Mouse (Mus musculus): ENCODE data around the gene Pla2g3. TPM values are rescaled to one million over a fixed set of nuclear protein-coding genes. Genes with fewer than 3 reads are reported as not detected.

The Pla2g3 gene
- total RNA-seq, 2 experiments from 2014 or later, result 0.10 to 0.22 TPM

Other genes starting within 250 kb of the Pla2g3 start
- gene Drg1, start 221.9 kb upstream of the Pla2g3 start, total RNA-seq (2021), result 10 to 100 TPM; 58.5 to 63.1 TPM
- 10 to 100 TPM; 26.6 to 30.4 TPM for gene Patz1, start 199.4 kb upstream of the Pla2g3 start, total RNA-seq (2021)
- 10 to 100 TPM; 34.0 to 39.8 TPM for gene Pik3ip1, start 157.9 kb upstream of the Pla2g3 start, total RNA-seq (2021)
- 10 to 100 TPM; 21.6 to 24.9 TPM for gene Limk2, start 79.1 kb upstream of the Pla2g3 start, total RNA-seq (2021)
- 10 to 100 TPM; 22.6 to 23.0 TPM for gene Rnf185, start 35.9 kb upstream of the Pla2g3 start, total RNA-seq (2021)
- 10 to 100 TPM; 18.9 to 21.7 TPM for gene Inpp5j, start 16.5 kb downstream of the Pla2g3 start, total RNA-seq (2021)
- gene Selenom, start 26.4 kb downstream of the Pla2g3 start, total RNA-seq (2021), result 10 to 100 TPM; 42.1 to 44.0 TPM
- 100 to 1,000 TPM; 196 to 205 TPM for gene Smtn, start 52.3 kb downstream of the Pla2g3 start, total RNA-seq (2021)
- 10 to 100 TPM; 23.1 to 27.4 TPM for gene Morc2a, start 160.9 kb downstream of the Pla2g3 start, total RNA-seq (2021)